ENCODE assay signal across 34 mouse cellular contexts in genomic region chr3:14792032-14792431, GRCm38 (mm10). TPM values are rescaled to one million over a fixed set of nuclear protein-coding genes. Genes with fewer than 3 reads are reported as not detected.
"Had no signal": no experiment of that assay in that cellular context is flagged by ENCODE, and none has a peak within 500 bp of the region (broad histone marks: within the 10 kb centered on the region; RNA-seq: fewer than 3 reads in every experiment).

No protein-coding gene starts in this region.

- DNase-seq: left cerebral cortex, postnatal 4 days; liver; liver, embryonic 13.5 days; liver, postnatal 0 days; lung, adult 18-20 months; lung, adult 2 months; lung, embryonic 14.5 days; lung, postnatal 10 days; lung, postnatal 14 days; lung, postnatal 36 days; lung, postnatal 4 days; midbrain, embryonic 14.5 days had no signal

- H3K4me1 ChIP-seq: limb, embryonic 10.5 days; limb, embryonic 12.5 days; limb, embryonic 13.5 days; limb, embryonic 15.5 days; liver, embryonic 12.5 days; liver, embryonic 13.5 days; liver, embryonic 15.5 days; lung, embryonic 15.5 days; megakaryocyte, embryonic 14.5 days; midbrain, embryonic 12.5 days; midbrain, embryonic 13.5 days; midbrain, embryonic 15.5 days had no signal

- H3K4me3 ChIP-seq: limb, embryonic 10.5 days; limb, embryonic 12.5 days; limb, embryonic 13.5 days; limb, embryonic 15.5 days; liver, embryonic 12.5 days; liver, embryonic 13.5 days; liver, embryonic 15.5 days; lung, embryonic 15.5 days; megakaryocyte, embryonic 14.5 days; midbrain, embryonic 10.5 days; midbrain, embryonic 12.5 days; midbrain, embryonic 13.5 days; midbrain, embryonic 15.5 days; myocyte had no signal

- H3K27ac ChIP-seq: limb, embryonic 10.5 days; limb, embryonic 12.5 days; limb, embryonic 13.5 days; limb, embryonic 15.5 days; liver, embryonic 12.5 days; liver, embryonic 13.5 days; liver, embryonic 14.5 days; liver, embryonic 15.5 days; lung, embryonic 15.5 days; macrophage; midbrain, embryonic 10.5 days; midbrain, embryonic 12.5 days; midbrain, embryonic 13.5 days; midbrain, embryonic 15.5 days had no signal

- H3K9ac ChIP-seq: limb, embryonic 12.5 days; limb, embryonic 13.5 days; limb, embryonic 15.5 days; liver, embryonic 12.5 days; liver, embryonic 13.5 days; liver, embryonic 14.5 days; liver, embryonic 15.5 days; liver, postnatal 0 days; lung, embryonic 14.5 days; lung, embryonic 15.5 days; midbrain, embryonic 12.5 days; midbrain, embryonic 13.5 days; midbrain, embryonic 15.5 days had no signal

- H3K9me3 ChIP-seq: limb, embryonic 10.5 days; limb, embryonic 12.5 days; limb, embryonic 13.5 days; limb, embryonic 15.5 days; liver, embryonic 12.5 days; liver, embryonic 13.5 days; liver, embryonic 15.5 days; lung, embryonic 15.5 days; megakaryocyte, embryonic 14.5 days; midbrain, embryonic 10.5 days; midbrain, embryonic 12.5 days; midbrain, embryonic 13.5 days; midbrain, embryonic 15.5 days had no signal

- H3K36me3 ChIP-seq: limb, embryonic 10.5 days; limb, embryonic 12.5 days; limb, embryonic 13.5 days; limb, embryonic 15.5 days; liver, embryonic 12.5 days; liver, embryonic 13.5 days; liver, embryonic 15.5 days; lung, embryonic 15.5 days; midbrain, embryonic 10.5 days; midbrain, embryonic 12.5 days; midbrain, embryonic 13.5 days; midbrain, embryonic 15.5 days had no signal

- H3K27me3 ChIP-seq: limb, embryonic 12.5 days; limb, embryonic 13.5 days; limb, embryonic 15.5 days; liver, embryonic 12.5 days; liver, embryonic 13.5 days; liver, embryonic 15.5 days; lung, embryonic 15.5 days; megakaryocyte, embryonic 14.5 days; midbrain, embryonic 12.5 days; midbrain, embryonic 13.5 days; midbrain, embryonic 15.5 days had no signal

RNA-seq across cellular contexts. Expression of gene Car1, which starts 16.1 kb away (rescaled TPM):
- total RNA-seq: left cerebral cortex, postnatal 10 days; left cerebral cortex, postnatal 14 days; left cerebral cortex, postnatal 25 days; left cerebral cortex, postnatal 4 days; midbrain, postnatal 0 days; monocyte, adult 5-6 weeks had no signal
- polyA plus RNA-seq: limb, embryonic 10.5 days; limb, embryonic 12.5 days; lung, embryonic 14.5 days; macrophage; midbrain, embryonic 10.5 days; midbrain, embryonic 11.5 days; midbrain, embryonic 12.5 days; midbrain, embryonic 13.5 days; midbrain, embryonic 14.5 days; midbrain, embryonic 16.5 days had no signal
